Mouse (Mus musculus): Measurements from ENCODE around the gene Hdac2. TPM values are rescaled to one million over a fixed set of nuclear protein-coding genes. Genes with fewer than 3 reads are reported as not detected.

Gene Hdac2
- polyA plus RNA-seq, 1 experiment from 2014 or later, result 254 TPM

GRCm38 (mm10) chr10:37016200-37016599 lies 41.9 kb downstream of the Hdac2 start:
- 55% methylated on average over 2 of the region's 2 CpGs for WGBS
- no peak overlapping the region for H3K4me3 ChIP-seq (ENCODE audit: low read depth, low read length)
- H3K4me2 ChIP-seq, result no peak overlapping the region
- no peaks in the 10 kb centered on the region for H3K9me3 ChIP-seq (ENCODE audit: low read depth, low read length)
- DNase-seq (no peak), ATAC-seq (ENCODE audit: insufficient read depth) (no peak)
- no peak overlapping the region for H3K9ac ChIP-seq
- H3K36me3 ChIP-seq (ENCODE audit: insufficient read depth), result no peaks in the 10 kb centered on the region
- no peaks in the 10 kb centered on the region for H3K4me1 ChIP-seq (ENCODE audit: insufficient read depth)
- no peak overlapping the region for H3K27ac ChIP-seq (ENCODE audit: low read depth)
- TF ChIP-seq CTCF (IDR thresholded peaks at IDR 0.05; ENCODE audit: low read depth), result no peak
- no peaks in the 10 kb centered on the region for H3K27me3 ChIP-seq (ENCODE audit: insufficient read depth, low read length)

GRCm38 (mm10) chr10:37024301-37024700 lies 50.0 kb downstream of the Hdac2 start:
- H3K27me3 ChIP-seq (ENCODE audit: insufficient read depth, low read length), result no peaks in the 10 kb centered on the region
- no peak overlapping the region for H3K4me3 ChIP-seq (ENCODE audit: low read depth, low read length)
- H3K9me3 ChIP-seq (ENCODE audit: low read depth, low read length), result no peaks in the 10 kb centered on the region
- H3K9ac ChIP-seq, result no peak overlapping the region
- H3K4me1 ChIP-seq (ENCODE audit: insufficient read depth), result no peaks in the 10 kb centered on the region
- DNase-seq (peak; percentile 13), ATAC-seq (ENCODE audit: insufficient read depth) (no peak)
- TF ChIP-seq CTCF (IDR thresholded peaks at IDR 0.05; ENCODE audit: low read depth), result no peak
- no peak overlapping the region for H3K27ac ChIP-seq (ENCODE audit: low read depth)
- H3K4me2 ChIP-seq, result no peak overlapping the region
- no peaks in the 10 kb centered on the region for H3K36me3 ChIP-seq (ENCODE audit: insufficient read depth)
- WGBS, result 64% methylated on average over 1 of the region's 1 CpGs

- H3K9me3 ChIP-seq (ENCODE audit: low read depth, low read length), result no peaks in the 10 kb centered on the region
- no peak overlapping the region for H3K4me3 ChIP-seq (ENCODE audit: low read depth, low read length)
- no peak overlapping the region for H3K9ac ChIP-seq
- H3K36me3 ChIP-seq (ENCODE audit: insufficient read depth), result no peaks in the 10 kb centered on the region
- TF ChIP-seq CTCF (IDR thresholded peaks at IDR 0.05; ENCODE audit: low read depth), result no peak
- no peak overlapping the region for H3K4me2 ChIP-seq
- WGBS, result 61% methylated on average over 2 of the region's 2 CpGs
- no peak overlapping the region for H3K27ac ChIP-seq (ENCODE audit: low read depth)
- DNase-seq, result no peak
- no peak for ATAC-seq (ENCODE audit: insufficient read depth)
- H3K27me3 ChIP-seq (ENCODE audit: insufficient read depth, low read length), result no peaks in the 10 kb centered on the region
- no peaks in the 10 kb centered on the region for H3K4me1 ChIP-seq (ENCODE audit: insufficient read depth)
Measured at GRCm38 (mm10) chr10:37028651-37029050, 54.3 kb downstream of the Hdac2 start.

- 78% methylated on average over 7 of the region's 7 CpGs for WGBS
- Histone ChIP-seq H3K4me1 (ENCODE audit: insufficient read depth) (no peaks in the 10 kb centered on the region), H3K4me3 (ENCODE audit: low read depth, low read length) (no peak overlapping the region), H3K9me3 (ENCODE audit: low read depth, low read length) (no peaks in the 10 kb centered on the region), H3K27ac (ENCODE audit: low read depth) (no peak overlapping the region), H3K36me3 (ENCODE audit: insufficient read depth) (no peaks in the 10 kb centered on the region), H3K27me3 (ENCODE audit: insufficient read depth, low read length) (no peaks in the 10 kb centered on the region), H3K4me2 (no peak overlapping the region), H3K9ac (no peak overlapping the region)
- TF ChIP-seq CTCF (IDR thresholded peaks at IDR 0.05; ENCODE audit: low read depth), result no peak
- no peak for ATAC-seq (ENCODE audit: insufficient read depth)
- no peak for DNase-seq
Measured at GRCm38 (mm10) chr10:37035090-37035497, 60.8 kb downstream of the Hdac2 start.

GRCm38 (mm10) chr10:37047661-37048098 lies 73.3 kb downstream of the Hdac2 start:
- H3K27ac ChIP-seq (ENCODE audit: low read depth), result no peak overlapping the region
- no peak for TF ChIP-seq CTCF (IDR thresholded peaks at IDR 0.05; ENCODE audit: low read depth)
- H3K27me3 ChIP-seq (ENCODE audit: insufficient read depth, low read length), result no peaks in the 10 kb centered on the region
- no peaks in the 10 kb centered on the region for H3K9me3 ChIP-seq (ENCODE audit: low read depth, low read length)
- H3K4me3 ChIP-seq (ENCODE audit: low read depth, low read length), result no peak overlapping the region
- 63% methylated on average over 8 of the region's 8 CpGs for WGBS
- H3K9ac ChIP-seq, result no peak overlapping the region
- no peaks in the 10 kb centered on the region for H3K4me1 ChIP-seq (ENCODE audit: insufficient read depth)
- H3K4me2 ChIP-seq, result no peak overlapping the region
- DNase-seq (peak; percentile 21), ATAC-seq (ENCODE audit: insufficient read depth) (no peak)
- no peaks in the 10 kb centered on the region for H3K36me3 ChIP-seq (ENCODE audit: insufficient read depth)

Other genes with a start within 250 kb of the Hdac2 start
- 162 and 168 TPM in 2 replicates for gene Marcks, start 164.4 kb downstream of the Hdac2 start, polyA plus RNA-seq (2014; fragmentation: Nextera tagmentation; extraction: Ambion mirVana)